Mouse (Mus musculus): ENCODE data around the gene Mrps26. TPM values are rescaled to one million over a fixed set of nuclear protein-coding genes. Genes with fewer than 3 reads are reported as not detected.
"Not testable (repeated sequence)": the region's sequence is repeated elsewhere in the genome, so short reads cannot be mapped to it uniquely, and the experiment has no call there.

Gene Mrps26
- polyA plus RNA-seq (2012; fragmentation: generic; extraction: Trizol): 102 TPM
- long read RNA-seq, experiment 1, full-length matches to known transcripts: 61 of 70 reads
- long read RNA-seq, experiment 1, partial matches to known transcripts: 3 of 70 reads
- long read RNA-seq, experiment 1, other reads (novel, unspliced or antisense): 6 of 70 reads
- long read RNA-seq, experiment 2, full-length matches to known transcripts: 44 of 49 reads
- long read RNA-seq, experiment 2, partial matches to known transcripts: 1 of 49 reads
- long read RNA-seq, experiment 2, other reads (novel, unspliced or antisense): 4 of 49 reads

GRCm38 (mm10) chr2:130563212-130564055, at the start of gene Mrps26:
Gene Mrps26 (plus strand): TSS chr2:130563742.
- H3K27me3 ChIP-seq (ENCODE audit: control insufficient read depth, insufficient read depth, insufficient read length): no peaks in the 10 kb centered on the region
- peak within 1 kb of the TSS; percentile 92 for H3K4me3 ChIP-seq (ENCODE audit: insufficient read depth, poor library complexity, severe bottlenecking)
- no peak for TF ChIP-seq CTCF (IDR thresholded peaks at IDR 0.05; ENCODE audit: control insufficient read depth, insufficient read depth, insufficient read length)
- no peak for TF ChIP-seq FOSL1 (IDR thresholded peaks at IDR 0.05; ENCODE audit: insufficient read depth, low read length, poor library complexity, severe bottlenecking)
- TF ChIP-seq MAX (IDR thresholded peaks at IDR 0.05): peak; percentile 14
- peaks cover 30% of the 10 kb centered on the region for H3K79me2 ChIP-seq (ENCODE audit: control insufficient read depth, insufficient read depth)
- peaks cover 18% of the 10 kb centered on the region for H3K79me3 ChIP-seq (ENCODE audit: low read depth)
- H3K36me3 ChIP-seq (ENCODE audit: control insufficient read depth, insufficient read depth): peaks cover 31% of the 10 kb centered on the region
- H3ac ChIP-seq (ENCODE audit: control insufficient read depth, insufficient read length, low read depth): peak within 1 kb of the TSS; percentile 98

- Histone ChIP-seq H3K27me3 (ENCODE audit: control insufficient read depth, insufficient read depth, insufficient read length) (no peaks in the 10 kb centered on the region), H3K79me3 (ENCODE audit: low read depth) (no peaks in the 10 kb centered on the region), H3ac (ENCODE audit: control insufficient read depth, insufficient read length, low read depth) (no peak overlapping the region), H3K36me3 (ENCODE audit: control insufficient read depth, insufficient read depth) (peaks cover 5% of the 10 kb centered on the region), H3K4me3 (ENCODE audit: insufficient read depth, poor library complexity, severe bottlenecking) (no peak overlapping the region), H3K79me2 (ENCODE audit: control insufficient read depth, insufficient read depth) (no peaks in the 10 kb centered on the region)
- no peak for TF ChIP-seq MYOD1 (IDR thresholded peaks at IDR 0.05; ENCODE audit: control insufficient read depth, insufficient read length, low read depth)
- TF ChIP-seq MAX (IDR thresholded peaks at IDR 0.05): no peak
- TF ChIP-seq MYOG (IDR thresholded peaks at IDR 0.05; ENCODE audit: control insufficient read depth, extremely low read depth, insufficient read length): no peak
- TF ChIP-seq FOSL1 (IDR thresholded peaks at IDR 0.05; ENCODE audit: insufficient read depth, low read length, poor library complexity, severe bottlenecking): no peak
- no peak for TF ChIP-seq USF1 (IDR thresholded peaks at IDR 0.05; ENCODE audit: low read depth)
- no peak for TF ChIP-seq CEBPB (IDR thresholded peaks at IDR 0.05; ENCODE audit: low read depth)
- TF ChIP-seq CTCF (IDR thresholded peaks at IDR 0.05; ENCODE audit: control insufficient read depth, insufficient read depth, insufficient read length): no peak
Observed at GRCm38 (mm10) chr2:130513907-130514306, 49.6 kb upstream of the Mrps26 start.

DNA sequence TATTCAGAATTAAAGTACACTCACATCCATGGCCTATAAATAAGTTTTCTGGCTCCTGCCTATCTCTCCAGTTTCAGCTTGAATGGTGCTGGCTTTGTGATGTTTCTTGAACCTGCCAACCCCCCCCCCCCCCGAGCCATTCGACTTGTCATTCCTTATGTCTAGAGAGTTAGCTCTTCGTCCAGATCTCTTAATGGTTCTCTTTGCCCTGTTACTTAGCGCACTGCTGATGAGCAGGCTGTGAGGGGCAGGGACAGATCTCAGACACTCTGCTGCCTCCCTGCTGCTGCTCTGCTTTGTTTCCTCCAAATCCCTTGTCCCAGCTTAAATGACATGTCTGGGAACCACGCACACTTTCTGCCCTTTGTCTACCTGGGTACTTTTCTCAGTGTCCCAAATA, 47.8 kb upstream of the Mrps26 start:
- Histone ChIP-seq H3K79me3 (ENCODE audit: low read depth) (no peaks in the 10 kb centered on the region), H3K27me3 (ENCODE audit: control insufficient read depth, insufficient read depth, insufficient read length) (no peaks in the 10 kb centered on the region), H3K36me3 (ENCODE audit: control insufficient read depth, insufficient read depth) (peaks cover 22% of the 10 kb centered on the region), H3K4me3 (ENCODE audit: insufficient read depth, poor library complexity, severe bottlenecking) (no peak overlapping the region), H3K79me2 (ENCODE audit: control insufficient read depth, insufficient read depth) (no peaks in the 10 kb centered on the region), H3ac (ENCODE audit: control insufficient read depth, insufficient read length, low read depth) (no peak overlapping the region)
- no peak for TF ChIP-seq CEBPB (IDR thresholded peaks at IDR 0.05; ENCODE audit: low read depth)
- no peak for TF ChIP-seq FOSL1 (IDR thresholded peaks at IDR 0.05; ENCODE audit: insufficient read depth, low read length, poor library complexity, severe bottlenecking)
- no peak for TF ChIP-seq MAX (IDR thresholded peaks at IDR 0.05)
- no peak for TF ChIP-seq MYOD1 (IDR thresholded peaks at IDR 0.05; ENCODE audit: control insufficient read depth, insufficient read length, low read depth)
- TF ChIP-seq CTCF (IDR thresholded peaks at IDR 0.05; ENCODE audit: control insufficient read depth, insufficient read depth, insufficient read length): no peak
- no peak for TF ChIP-seq MYOG (IDR thresholded peaks at IDR 0.05; ENCODE audit: control insufficient read depth, extremely low read depth, insufficient read length)
- no peak for TF ChIP-seq USF1 (IDR thresholded peaks at IDR 0.05; ENCODE audit: low read depth)

DNA sequence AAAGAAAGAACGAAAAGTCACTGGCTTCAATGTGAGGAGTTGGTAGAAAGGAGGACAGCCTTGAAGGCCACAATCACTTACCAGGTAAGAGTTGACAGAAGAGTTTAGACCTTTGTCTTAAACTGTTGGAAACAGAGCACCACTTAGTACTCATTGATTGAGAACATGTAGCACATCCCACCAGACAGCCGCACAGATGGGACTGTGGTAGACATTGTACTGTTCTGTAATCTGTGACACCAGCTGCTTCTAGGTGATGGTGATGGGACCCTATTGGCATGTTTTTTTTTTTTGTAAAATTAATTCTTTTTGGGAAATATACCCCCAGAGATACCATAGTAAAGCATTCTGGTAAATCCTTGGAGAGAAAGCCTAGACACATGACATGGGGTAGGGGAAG, 41.6 kb upstream of the Mrps26 start:
- Histone ChIP-seq H3K27me3 (ENCODE audit: control insufficient read depth, insufficient read depth, insufficient read length) (no peaks in the 10 kb centered on the region), H3K79me2 (ENCODE audit: control insufficient read depth, insufficient read depth) (no peaks in the 10 kb centered on the region), H3K36me3 (ENCODE audit: control insufficient read depth, insufficient read depth) (peaks cover 66% of the 10 kb centered on the region), H3ac (ENCODE audit: control insufficient read depth, insufficient read length, low read depth) (no peak overlapping the region), H3K79me3 (ENCODE audit: low read depth) (no peaks in the 10 kb centered on the region), H3K4me3 (ENCODE audit: insufficient read depth, poor library complexity, severe bottlenecking) (no peak overlapping the region)
- TF ChIP-seq FOSL1 (IDR thresholded peaks at IDR 0.05; ENCODE audit: insufficient read depth, low read length, poor library complexity, severe bottlenecking) (no peak), MYOG (IDR thresholded peaks at IDR 0.05; ENCODE audit: control insufficient read depth, extremely low read depth, insufficient read length) (no peak), USF1 (IDR thresholded peaks at IDR 0.05; ENCODE audit: low read depth) (no peak), CTCF (IDR thresholded peaks at IDR 0.05; ENCODE audit: control insufficient read depth, insufficient read depth, insufficient read length) (no peak), MAX (IDR thresholded peaks at IDR 0.05) (no peak), CEBPB (IDR thresholded peaks at IDR 0.05; ENCODE audit: low read depth) (no peak), MYOD1 (IDR thresholded peaks at IDR 0.05; ENCODE audit: control insufficient read depth, insufficient read length, low read depth) (no peak)

DNA sequence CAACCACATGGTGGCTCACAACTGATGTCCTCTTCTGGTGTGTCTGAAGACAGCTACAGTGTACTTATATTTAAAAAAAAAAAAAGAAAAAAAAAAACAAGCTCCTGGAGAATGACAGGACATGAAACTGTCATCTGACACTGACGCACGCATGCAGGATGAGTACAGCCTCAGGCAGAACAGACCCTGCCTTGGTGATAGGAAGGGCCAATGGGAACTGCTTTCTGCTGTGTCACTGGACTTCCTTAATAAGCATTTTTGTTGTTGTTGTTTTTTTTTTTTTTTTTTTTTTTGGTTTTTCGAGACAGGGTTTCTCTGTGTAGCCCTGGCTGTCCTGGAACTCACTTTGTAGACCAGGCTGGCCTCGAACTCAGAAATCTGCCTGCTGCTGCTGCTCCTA, 38.1 kb upstream of the Mrps26 start:
- peaks cover 55% of the 10 kb centered on the region for H3K36me3 ChIP-seq (ENCODE audit: control insufficient read depth, insufficient read depth)
- H3K79me2 ChIP-seq (ENCODE audit: control insufficient read depth, insufficient read depth); H3K79me3 ChIP-seq (ENCODE audit: low read depth); H3ac ChIP-seq (ENCODE audit: control insufficient read depth, insufficient read length, low read depth); H3K4me3 ChIP-seq (ENCODE audit: insufficient read depth, poor library complexity, severe bottlenecking); H3K27me3 ChIP-seq (ENCODE audit: control insufficient read depth, insufficient read depth, insufficient read length): not testable (repeated sequence)

GRCm38 (mm10) chr2:130528457-130528856, 35.1 kb upstream of the Mrps26 start:
- Histone ChIP-seq H3K4me3 (ENCODE audit: insufficient read depth, poor library complexity, severe bottlenecking) (no peak overlapping the region), H3K27me3 (ENCODE audit: control insufficient read depth, insufficient read depth, insufficient read length) (no peaks in the 10 kb centered on the region), H3K79me2 (ENCODE audit: control insufficient read depth, insufficient read depth) (no peaks in the 10 kb centered on the region), H3K36me3 (ENCODE audit: control insufficient read depth, insufficient read depth) (peaks cover 40% of the 10 kb centered on the region), H3ac (ENCODE audit: control insufficient read depth, insufficient read length, low read depth) (no peak overlapping the region), H3K79me3 (ENCODE audit: low read depth) (no peaks in the 10 kb centered on the region)
- TF ChIP-seq USF1 (IDR thresholded peaks at IDR 0.05; ENCODE audit: low read depth) (no peak), MAX (IDR thresholded peaks at IDR 0.05) (no peak), CEBPB (IDR thresholded peaks at IDR 0.05; ENCODE audit: low read depth) (no peak), MYOG (IDR thresholded peaks at IDR 0.05; ENCODE audit: control insufficient read depth, extremely low read depth, insufficient read length) (no peak), MYOD1 (IDR thresholded peaks at IDR 0.05; ENCODE audit: control insufficient read depth, insufficient read length, low read depth) (no peak), CTCF (IDR thresholded peaks at IDR 0.05; ENCODE audit: control insufficient read depth, insufficient read depth, insufficient read length) (no peak), FOSL1 (IDR thresholded peaks at IDR 0.05; ENCODE audit: insufficient read depth, low read length, poor library complexity, severe bottlenecking) (no peak)

Measured in C2C12 (cell line).